Mouse (Mus musculus): Measurements from ENCODE around the gene Wdr61.

The Wdr61 gene

DNA sequence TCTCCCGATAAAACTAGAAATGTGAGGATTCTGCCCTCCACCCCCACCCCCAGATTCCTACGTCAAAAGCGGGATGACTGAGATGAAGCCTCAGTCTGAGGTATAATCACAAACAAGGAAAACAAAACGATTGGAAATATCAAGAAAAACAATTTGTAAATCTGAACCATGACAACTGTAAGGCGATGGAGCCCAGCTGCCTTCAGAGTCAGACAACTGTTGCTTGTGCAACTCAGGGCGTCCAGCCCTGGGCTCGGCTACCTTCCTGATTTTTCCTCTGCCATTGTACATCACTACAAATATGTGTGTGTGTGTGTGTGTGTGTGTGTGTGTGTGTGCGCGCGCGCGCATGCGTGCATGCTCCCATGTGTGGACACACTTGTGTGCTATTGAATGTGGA lies 60.4 kb downstream of the Wdr61 start:
- DNase-seq = no peak

- DNase-seq = no peak
These were observed 62.4 kb downstream of the Wdr61 start for GRCm38 (mm10) chr9:54671962-54672361.

DNA sequence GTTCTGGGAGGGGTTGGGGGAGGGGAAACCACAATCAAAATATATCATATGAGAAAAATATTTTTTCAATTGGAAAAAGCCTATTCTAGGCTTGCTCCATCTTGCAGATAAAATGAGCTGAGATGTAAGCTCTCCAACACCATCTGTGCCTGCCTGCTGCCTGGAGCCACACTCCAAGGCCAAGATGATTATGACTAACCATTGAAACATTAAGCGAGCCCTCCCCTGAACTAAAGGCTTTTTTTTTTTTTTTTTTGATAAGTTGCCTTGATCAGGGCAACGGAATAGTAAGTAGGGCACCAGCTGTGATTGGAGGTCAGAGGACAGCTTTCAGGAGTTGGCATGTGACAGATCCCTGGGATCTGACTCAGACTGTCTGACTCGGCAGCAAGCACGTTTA lies 65.9 kb downstream of the Wdr61 start:
- DNase-seq = no peak

DNA sequence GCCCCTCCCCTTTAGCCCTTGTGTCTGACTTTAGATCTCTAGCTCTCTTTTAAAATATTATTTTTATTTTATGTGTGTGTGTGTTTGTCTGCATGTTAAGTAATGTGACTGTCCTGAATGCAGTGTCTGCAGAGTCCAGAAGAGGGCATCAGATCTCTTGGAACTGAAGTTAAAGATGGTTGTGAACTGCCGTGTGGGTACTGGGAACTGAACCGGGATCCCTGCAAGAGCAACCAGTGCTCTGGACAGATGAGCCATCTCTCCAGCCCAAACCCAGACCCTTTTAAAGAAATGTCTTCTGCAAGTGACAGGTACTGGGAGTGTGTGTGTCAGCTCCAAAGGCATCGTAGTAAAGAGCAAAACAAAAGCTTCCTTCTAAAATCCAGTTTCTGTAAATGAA lies 68.2 kb downstream of the Wdr61 start:
- DNase-seq = no peak
